Mouse (Mus musculus): ENCODE measurements around the gene Daam1. TPM values are rescaled to one million over a fixed set of nuclear protein-coding genes. Genes with fewer than 3 reads are reported as not detected.

Daam1 gene
- total RNA-seq, 1 experiment from 2014 or later, result 15.2 TPM

- no peak for ATAC-seq (replicated peaks; ENCODE audit: insufficient number of reproducible peaks, low FRiP score, low TSS enrichment, poor library complexity, severe bottlenecking)
Measured at GRCm38 (mm10) chr12:71910246-71910645, 79.4 kb downstream of the Daam1 start.

GRCm38 (mm10) chr12:71912262-71912661, 81.4 kb downstream of the Daam1 start:
- no peak for ATAC-seq (replicated peaks; ENCODE audit: insufficient number of reproducible peaks, low FRiP score, low TSS enrichment, poor library complexity, severe bottlenecking)

- no peak for ATAC-seq (replicated peaks; ENCODE audit: insufficient number of reproducible peaks, low FRiP score, low TSS enrichment, poor library complexity, severe bottlenecking)
Measured at GRCm38 (mm10) chr12:71919156-71919555, 88.3 kb downstream of the Daam1 start.

- no peak for ATAC-seq (replicated peaks; ENCODE audit: insufficient number of reproducible peaks, low FRiP score, low TSS enrichment, poor library complexity, severe bottlenecking)
Measured at GRCm38 (mm10) chr12:71919962-71920361, 89.1 kb downstream of the Daam1 start.

- no peak for ATAC-seq (replicated peaks; ENCODE audit: insufficient number of reproducible peaks, low FRiP score, low TSS enrichment, poor library complexity, severe bottlenecking)
Measured at GRCm38 (mm10) chr12:71922827-71923381, 92.0 kb downstream of the Daam1 start.

DNA sequence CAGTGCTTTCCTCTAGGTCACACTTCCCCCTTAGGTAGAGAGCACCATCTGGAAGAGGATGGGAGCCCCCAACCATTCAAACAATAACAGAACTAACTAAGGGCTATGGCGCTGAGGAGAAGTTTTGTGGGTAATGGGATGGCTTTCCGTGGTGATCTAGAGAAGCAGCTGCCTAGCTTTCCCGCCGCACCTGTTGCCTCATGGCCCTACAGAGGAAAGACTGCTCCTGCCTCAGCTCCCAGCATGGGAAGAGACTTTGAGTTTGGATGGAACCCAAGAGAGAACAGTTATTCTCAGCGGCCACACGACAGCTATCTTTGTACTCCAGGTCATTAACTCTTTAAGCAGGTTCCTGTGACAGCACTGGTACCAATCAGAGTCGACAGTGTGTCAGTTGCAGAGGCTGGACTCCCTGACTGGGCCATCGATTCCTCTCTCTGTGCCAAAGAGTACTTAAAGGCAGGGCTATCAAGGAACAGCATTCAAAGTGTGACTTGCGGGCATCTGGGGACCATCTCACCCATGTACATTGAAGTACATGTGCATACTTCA, 94.2 kb downstream of the Daam1 start:
- ATAC-seq (replicated peaks; ENCODE audit: insufficient number of reproducible peaks, low FRiP score, low TSS enrichment, poor library complexity, severe bottlenecking), result no peak

DNA sequence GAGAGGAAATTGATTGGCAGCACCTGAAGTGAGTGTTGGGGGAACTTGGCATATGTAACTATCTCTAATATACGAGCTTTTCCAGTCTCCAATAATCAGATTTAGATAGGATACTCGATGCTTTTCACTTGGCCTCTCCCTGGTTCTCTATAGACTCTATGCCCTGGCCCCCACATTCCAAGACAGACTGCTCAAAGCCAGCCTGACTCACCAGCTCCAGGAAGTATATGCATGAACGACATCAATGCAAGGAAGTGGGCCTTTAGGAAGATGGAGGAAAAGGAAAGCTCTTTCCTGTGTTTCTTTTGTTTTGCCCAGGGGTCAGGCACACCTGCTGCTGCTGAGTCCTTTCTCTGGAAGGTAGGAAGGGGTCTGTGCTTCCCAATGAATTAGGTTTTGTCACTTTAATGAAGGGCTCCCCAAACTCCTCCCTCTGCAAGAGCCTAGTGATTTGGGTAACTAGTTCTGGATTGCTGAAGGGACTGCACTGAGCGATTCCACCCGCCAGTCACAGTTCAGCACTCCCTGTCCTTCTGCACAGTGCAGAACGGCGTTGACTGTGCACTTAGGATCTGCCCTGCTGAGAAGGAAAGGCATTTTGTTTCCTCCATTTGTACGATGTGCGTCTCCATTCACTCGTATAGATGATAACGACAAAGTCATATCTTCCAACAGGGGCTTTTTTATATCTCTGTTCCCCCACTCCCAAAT, 95.3 kb downstream of the Daam1 start:
- no peak for ATAC-seq (replicated peaks; ENCODE audit: insufficient number of reproducible peaks, low FRiP score, low TSS enrichment, poor library complexity, severe bottlenecking)

- ATAC-seq (replicated peaks; ENCODE audit: insufficient number of reproducible peaks, low FRiP score, low TSS enrichment, poor library complexity, severe bottlenecking), result no peak
Measured at GRCm38 (mm10) chr12:71928092-71928491, 97.2 kb downstream of the Daam1 start.

DNA sequence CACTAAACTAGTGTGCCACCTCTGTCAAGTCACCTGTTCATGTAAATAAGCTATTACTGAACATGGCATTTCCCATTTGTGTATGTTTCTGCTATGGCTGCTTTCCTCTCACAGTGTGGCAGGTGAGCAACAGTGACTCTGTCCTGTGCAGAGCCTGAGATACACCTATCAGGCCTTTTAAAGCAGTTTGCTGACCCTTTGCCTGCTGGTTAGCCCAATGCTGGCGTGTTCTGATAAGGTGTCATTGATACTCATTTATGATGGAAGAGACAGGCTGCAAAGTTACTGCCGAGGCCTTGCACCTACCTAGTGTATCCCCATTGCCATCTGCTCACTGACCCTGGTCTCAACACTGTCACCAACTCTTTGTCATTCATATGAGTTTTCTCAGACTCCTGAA, 99.0 kb downstream of the Daam1 start:
- ATAC-seq (replicated peaks; ENCODE audit: insufficient number of reproducible peaks, low FRiP score, low TSS enrichment, poor library complexity, severe bottlenecking), result no peak

GRCm38 (mm10) chr12:71932433-71933386, 101.8 kb downstream of the Daam1 start:
- peak; percentile 63; the same call in 1 of the 2 replicates for ATAC-seq (replicated peaks; ENCODE audit: insufficient number of reproducible peaks, low FRiP score, low TSS enrichment, poor library complexity, severe bottlenecking)

- ATAC-seq (replicated peaks; ENCODE audit: insufficient number of reproducible peaks, low FRiP score, low TSS enrichment, poor library complexity, severe bottlenecking), result no peak
Measured at GRCm38 (mm10) chr12:71933989-71934645, 103.2 kb downstream of the Daam1 start.

DNA sequence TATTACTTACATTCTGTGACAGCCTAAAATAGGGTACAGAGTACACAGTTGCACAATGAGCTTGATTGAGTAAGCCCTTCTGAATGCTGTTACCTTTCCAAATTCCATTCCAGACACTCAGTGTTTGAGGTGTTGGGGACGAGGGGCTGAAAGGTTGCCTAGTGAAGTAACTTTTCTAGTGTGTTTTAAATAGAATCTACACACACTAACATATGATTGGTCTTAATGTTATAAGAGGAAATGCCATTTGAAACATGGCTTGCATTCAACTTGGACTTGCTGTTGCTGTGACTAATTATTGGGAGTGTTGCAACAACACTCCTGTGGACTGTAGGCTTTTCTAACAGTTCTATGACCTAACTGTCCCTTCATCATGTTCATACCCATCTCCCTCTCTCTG, 105.8 kb downstream of the Daam1 start:
- no peak for ATAC-seq (replicated peaks; ENCODE audit: insufficient number of reproducible peaks, low FRiP score, low TSS enrichment, poor library complexity, severe bottlenecking)

DNA sequence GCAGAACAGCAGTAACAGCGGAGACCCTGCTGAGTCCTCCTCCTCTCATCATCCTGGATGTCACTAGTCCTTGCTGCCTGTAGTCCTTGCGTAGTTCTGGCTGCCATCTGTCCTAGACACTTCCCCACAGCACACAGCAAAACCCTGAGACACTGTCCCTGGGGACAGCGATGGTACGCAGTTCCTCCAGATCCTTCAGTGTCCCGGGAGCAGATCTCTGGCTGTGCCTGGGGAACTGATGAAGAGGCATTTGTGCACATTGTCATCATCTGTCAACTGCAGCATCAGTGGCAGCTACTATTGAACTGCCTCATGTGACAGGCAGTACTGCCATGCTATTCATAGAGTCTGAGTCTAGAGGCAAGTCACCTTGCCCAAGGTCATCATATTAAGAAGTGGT, 107.6 kb downstream of the Daam1 start:
- no peak for ATAC-seq (replicated peaks; ENCODE audit: insufficient number of reproducible peaks, low FRiP score, low TSS enrichment, poor library complexity, severe bottlenecking)

DNA sequence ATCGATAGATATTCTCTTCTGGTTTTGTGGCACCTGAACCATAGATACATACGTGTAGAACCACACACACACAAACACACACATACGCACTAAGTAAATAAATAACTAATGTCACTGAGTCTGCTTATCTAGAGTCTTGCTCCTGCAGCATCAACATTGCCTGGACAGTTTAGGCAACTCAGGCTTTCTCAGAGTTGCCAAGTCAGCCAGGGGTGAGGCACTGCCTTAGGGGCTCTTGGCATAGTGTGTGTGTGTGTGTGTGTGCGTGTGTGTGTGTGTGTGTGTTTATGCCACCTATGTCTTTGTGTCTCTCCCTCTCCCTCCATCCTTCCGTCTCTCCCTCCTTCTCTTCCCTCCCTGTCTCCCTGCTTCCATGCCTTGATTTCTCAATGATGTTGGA, 110.4 kb downstream of the Daam1 start:
- ATAC-seq (replicated peaks; ENCODE audit: insufficient number of reproducible peaks, low FRiP score, low TSS enrichment, poor library complexity, severe bottlenecking), result no peak

GRCm38 (mm10) chr12:71943112-71943511, 112.2 kb downstream of the Daam1 start:
- ATAC-seq (replicated peaks; ENCODE audit: insufficient number of reproducible peaks, low FRiP score, low TSS enrichment, poor library complexity, severe bottlenecking), result no peak

DNA sequence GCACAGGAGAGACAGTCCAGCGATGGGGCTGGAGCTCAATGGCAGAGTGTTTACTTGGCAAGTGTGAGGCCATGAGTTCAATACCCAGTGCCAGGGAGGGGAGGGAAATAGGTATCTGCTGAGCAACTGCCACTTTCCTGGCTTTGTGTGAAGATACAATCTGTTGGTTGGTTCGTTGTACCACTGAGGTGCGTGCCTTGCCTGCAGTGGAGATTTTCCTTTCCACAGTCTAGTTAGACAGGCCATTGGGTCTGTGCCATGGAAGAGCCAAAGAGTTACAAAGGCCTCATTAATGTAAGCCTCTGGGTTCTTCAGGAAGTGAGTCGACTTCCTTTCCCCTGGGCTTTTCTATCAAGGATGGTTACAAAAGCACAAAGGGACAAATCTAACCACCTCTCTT, 112.8 kb downstream of the Daam1 start:
- ATAC-seq (replicated peaks; ENCODE audit: insufficient number of reproducible peaks, low FRiP score, low TSS enrichment, poor library complexity, severe bottlenecking), result no peak

DNA sequence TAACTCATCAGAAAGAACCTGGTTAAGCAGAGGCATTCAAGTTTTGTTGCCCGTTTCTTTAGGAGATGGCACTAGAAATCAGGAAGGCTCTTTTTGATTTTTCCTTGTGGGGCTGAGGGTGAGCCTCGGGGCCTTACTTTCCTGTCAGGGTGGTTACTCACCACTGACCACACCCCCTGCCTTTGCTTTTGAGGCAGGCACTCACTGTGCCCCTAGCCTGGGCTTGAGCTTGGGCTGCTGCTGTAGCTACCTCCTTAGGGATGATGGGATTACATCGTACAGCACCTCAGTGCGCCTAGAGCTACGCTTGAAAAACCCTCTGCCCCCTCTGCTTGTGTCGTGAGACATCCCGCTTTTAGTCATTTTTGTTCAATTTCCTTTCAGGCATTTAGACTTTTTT, 115.0 kb downstream of the Daam1 start:
- no peak for ATAC-seq (replicated peaks; ENCODE audit: insufficient number of reproducible peaks, low FRiP score, low TSS enrichment, poor library complexity, severe bottlenecking)

DNA sequence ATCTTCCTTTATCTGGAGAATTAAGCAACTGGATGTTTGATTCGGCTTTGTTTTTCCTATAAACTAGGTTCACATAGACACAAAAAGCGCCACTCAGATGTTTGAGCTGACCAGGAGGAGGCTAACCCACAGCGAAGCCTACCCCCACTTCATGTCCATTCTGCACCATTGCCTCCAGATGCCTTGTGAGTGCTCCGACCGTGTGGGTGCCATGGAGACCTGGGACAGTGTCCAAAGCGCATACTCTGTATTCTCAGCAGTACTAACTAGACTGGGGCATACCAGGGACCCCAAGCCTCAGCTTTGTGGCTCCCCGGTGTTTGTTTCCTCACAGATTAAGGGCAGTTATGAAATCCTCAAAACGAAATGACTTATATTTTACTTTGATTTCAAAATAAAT, 115.6 kb downstream of the Daam1 start:
- ATAC-seq (replicated peaks; ENCODE audit: insufficient number of reproducible peaks, low FRiP score, low TSS enrichment, poor library complexity, severe bottlenecking), result no peak

DNA sequence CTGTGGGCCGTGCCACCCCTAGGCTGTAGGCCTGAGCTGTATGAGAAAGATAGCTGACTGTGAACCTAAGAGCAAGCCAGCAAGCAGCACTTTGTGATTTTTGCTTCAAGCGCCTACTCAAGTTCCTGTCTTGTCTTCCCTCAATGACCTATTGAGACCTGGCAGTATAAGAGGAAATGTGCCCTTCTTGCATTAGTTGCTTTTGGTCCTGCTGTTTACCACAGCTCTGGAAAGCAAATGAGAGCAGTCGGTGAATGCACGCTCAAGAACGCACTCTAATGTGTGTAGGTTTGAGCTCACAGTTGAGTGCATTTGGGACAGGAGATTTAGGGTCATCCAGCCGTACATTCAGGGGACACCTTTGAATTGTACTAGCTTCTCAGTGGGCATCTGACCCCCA, 118.1 kb downstream of the Daam1 start:
- ATAC-seq (replicated peaks; ENCODE audit: insufficient number of reproducible peaks, low FRiP score, low TSS enrichment, poor library complexity, severe bottlenecking), result no peak

All from monocyte, adult 5-6 weeks (primary cell).